Mouse (Mus musculus): Measurements from ENCODE around the gene Lmtk3. TPM values are rescaled to one million over a fixed set of nuclear protein-coding genes. Genes with fewer than 3 reads are reported as not detected.

Gene Lmtk3
- polyA plus RNA-seq, 1 experiment from 2014 or later = 3.4 TPM

- no peak overlapping the region for H3K9ac ChIP-seq (replicated peaks)
- H3K27me3 ChIP-seq = no peaks in the 10 kb centered on the region
- WGBS = 52% methylated on average over 11 of the region's 11 CpGs
- H3K4me2 ChIP-seq = no peak overlapping the region
- peaks cover 81% of the 10 kb centered on the region for H3K36me3 ChIP-seq
- ATAC-seq (ENCODE audit: insufficient number of reproducible peaks, insufficient read depth, low FRiP score, low TSS enrichment, low read depth) = no peak
- no peak overlapping the region for H3K27ac ChIP-seq
- H3K4me1 ChIP-seq (replicated peaks) = peaks cover 13% of the 10 kb centered on the region
- H3K4me3 ChIP-seq (replicated peaks) = no peak overlapping the region
- no peaks in the 10 kb centered on the region for H3K9me3 ChIP-seq
Measured at GRCm38 (mm10) chr7:45808471-45808870, 24.9 kb downstream of the Lmtk3 start.

- 85% methylated on average over 14 of the region's 14 CpGs for WGBS
- Histone ChIP-seq H3K4me3 (replicated peaks) (no peak overlapping the region), H3K4me2 (no peak overlapping the region), H3K36me3 (peaks cover 73% of the 10 kb centered on the region), H3K4me1 (replicated peaks) (peaks cover 13% of the 10 kb centered on the region), H3K9ac (replicated peaks) (no peak overlapping the region), H3K9me3 (no peaks in the 10 kb centered on the region), H3K27me3 (no peaks in the 10 kb centered on the region), H3K27ac (no peak overlapping the region)
- ATAC-seq (ENCODE audit: insufficient number of reproducible peaks, insufficient read depth, low FRiP score, low TSS enrichment, low read depth) = no peak
Measured at GRCm38 (mm10) chr7:45809276-45810075, 25.9 kb downstream of the Lmtk3 start.

- Histone ChIP-seq H3K9ac (replicated peaks) (peak overlapping the region; percentile 99), H3K36me3 (peaks cover 51% of the 10 kb centered on the region), H3K27me3 (no peaks in the 10 kb centered on the region; the same call in 1 of the 2 replicates), H3K27ac (peak overlapping the region; percentile 100; the same call in 1 of the 2 replicates), H3K4me3 (replicated peaks) (peak overlapping the region; percentile 97), H3K9me3 (no peaks in the 10 kb centered on the region), H3K4me1 (replicated peaks) (peaks cover 26% of the 10 kb centered on the region), H3K4me2 (peak overlapping the region; percentile 79)
- no peak for ATAC-seq (ENCODE audit: insufficient number of reproducible peaks, insufficient read depth, low FRiP score, low TSS enrichment, low read depth)
- 84% methylated on average over 8 of the region's 8 CpGs for WGBS
Measured at GRCm38 (mm10) chr7:45812921-45813320, 29.4 kb downstream of the Lmtk3 start.

GRCm38 (mm10) chr7:45813787-45814779 lies 30.5 kb downstream of the Lmtk3 start, which contains the start of gene Cyth2:
Cyth2 (minus strand) TSS chr7:45814581.
- ATAC-seq (ENCODE audit: insufficient number of reproducible peaks, insufficient read depth, low FRiP score, low TSS enrichment, low read depth) = peak; percentile 98

GRCm38 (mm10) chr7:45814841-45815240 lies 31.3 kb downstream of the Lmtk3 start:
- Histone ChIP-seq H3K36me3 (peaks cover 32% of the 10 kb centered on the region), H3K9ac (replicated peaks) (no peak overlapping the region), H3K4me3 (replicated peaks) (peak overlapping the region; percentile 29), H3K4me1 (replicated peaks) (peaks cover 28% of the 10 kb centered on the region), H3K9me3 (no peaks in the 10 kb centered on the region), H3K27ac (no peak overlapping the region), H3K4me2 (peak overlapping the region; percentile 54), H3K27me3 (peaks cover 9% of the 10 kb centered on the region)
- 16% methylated on average over 5 of the region's 5 CpGs for WGBS
- ATAC-seq (ENCODE audit: insufficient number of reproducible peaks, insufficient read depth, low FRiP score, low TSS enrichment, low read depth) = no peak

More at GRCm38 (mm10) chr7:45813787-45814779, 30.5 kb downstream of the Lmtk3 start, which contains the start of gene Cyth2:
- Histone ChIP-seq H3K9me3 (no peaks in the 10 kb centered on the region), H3K4me2 (peak within 1 kb of the TSS; percentile 79), H3K27me3 (peaks cover 4% of the 10 kb centered on the region), H3K36me3 (peaks cover 39% of the 10 kb centered on the region), H3K27ac (peak within 1 kb of the TSS; percentile 100), H3K9ac (replicated peaks) (peak within 1 kb of the TSS; percentile 99), H3K4me3 (replicated peaks) (peak within 1 kb of the TSS; percentile 97), H3K4me1 (replicated peaks) (peaks cover 26% of the 10 kb centered on the region)
- under 1% methylated on average over 88 of the region's 92 CpGs for WGBS

- no peak overlapping the region for H3K4me3 ChIP-seq (replicated peaks)
- peaks cover 30% of the 10 kb centered on the region for H3K4me1 ChIP-seq (replicated peaks)
- peaks cover 26% of the 10 kb centered on the region for H3K36me3 ChIP-seq
- peaks cover 15% of the 10 kb centered on the region for H3K27me3 ChIP-seq
- WGBS = 52% methylated on average over 10 of the region's 10 CpGs
- no peak for ATAC-seq (ENCODE audit: insufficient number of reproducible peaks, insufficient read depth, low FRiP score, low TSS enrichment, low read depth)
- H3K9ac ChIP-seq (replicated peaks) = 0 out of 2 replicates have a peak overlapping the region, but pooled peaks have one; percentile 18
- no peaks in the 10 kb centered on the region for H3K9me3 ChIP-seq
- no peak overlapping the region for H3K27ac ChIP-seq
- H3K4me2 ChIP-seq = peak overlapping the region; percentile 54
Measured at GRCm38 (mm10) chr7:45815323-45815983, 31.9 kb downstream of the Lmtk3 start.

GRCm38 (mm10) chr7:45815984-45816351 lies 32.4 kb downstream of the Lmtk3 start:
- Histone ChIP-seq H3K27ac (no peak overlapping the region), H3K27me3 (peaks cover 16% of the 10 kb centered on the region), H3K9me3 (no peaks in the 10 kb centered on the region), H3K9ac (replicated peaks) (no peak overlapping the region), H3K4me1 (replicated peaks) (peaks cover 30% of the 10 kb centered on the region), H3K4me2 (0 out of 2 replicates have a peak overlapping the region, but pooled peaks have one; percentile 54), H3K36me3 (peaks cover 21% of the 10 kb centered on the region), H3K4me3 (replicated peaks) (no peak overlapping the region)
- no peak for ATAC-seq (ENCODE audit: insufficient number of reproducible peaks, insufficient read depth, low FRiP score, low TSS enrichment, low read depth)
- 56% methylated on average over 2 of the region's 2 CpGs for WGBS

GRCm38 (mm10) chr7:45819843-45820242 lies 36.3 kb downstream of the Lmtk3 start:
- peaks cover 26% of the 10 kb centered on the region for H3K36me3 ChIP-seq
- H3K4me1 ChIP-seq (replicated peaks) = peaks cover 15% of the 10 kb centered on the region
- 9% methylated on average over 25 of the region's 25 CpGs for WGBS
- peaks cover 16% of the 10 kb centered on the region for H3K27me3 ChIP-seq
- no peak for ATAC-seq (ENCODE audit: insufficient number of reproducible peaks, insufficient read depth, low FRiP score, low TSS enrichment, low read depth)
- H3K9me3 ChIP-seq = no peaks in the 10 kb centered on the region
- peak overlapping the region; percentile 40; the same call in 1 of the 2 replicates for H3K9ac ChIP-seq (replicated peaks)
- H3K4me2 ChIP-seq = peak overlapping the region; percentile 47
- peak overlapping the region; percentile 29 for H3K4me3 ChIP-seq (replicated peaks)
- H3K27ac ChIP-seq = no peak overlapping the region

- no peak overlapping the region for H3K27ac ChIP-seq
- H3K4me2 ChIP-seq = no peak overlapping the region
- no peaks in the 10 kb centered on the region for H3K9me3 ChIP-seq
- H3K27me3 ChIP-seq = peaks cover 16% of the 10 kb centered on the region
- ATAC-seq (ENCODE audit: insufficient number of reproducible peaks, insufficient read depth, low FRiP score, low TSS enrichment, low read depth) = no peak
- H3K4me3 ChIP-seq (replicated peaks) = no peak overlapping the region
- peaks cover 36% of the 10 kb centered on the region for H3K36me3 ChIP-seq
- no peak overlapping the region for H3K9ac ChIP-seq (replicated peaks)
- 0 out of 2 replicates have a peak, but pooled peaks cover 4% of the 10 kb centered on the region for H3K4me1 ChIP-seq (replicated peaks)
Measured at GRCm38 (mm10) chr7:45820913-45821312, 37.4 kb downstream of the Lmtk3 start.

GRCm38 (mm10) chr7:45824598-45824997 lies 41.1 kb downstream of the Lmtk3 start, which contains the start of gene Kcnj14:
Kcnj14 (minus strand) TSS chr7:45824782.
- no peak within 1 kb of the TSS for H3K9ac ChIP-seq (replicated peaks)

More at GRCm38 (mm10) chr7:45824598-45824997, 41.1 kb downstream of the Lmtk3 start, which contains the start of gene Kcnj14:
- peaks cover 6% of the 10 kb centered on the region for H3K4me1 ChIP-seq (replicated peaks)
- no peak within 1 kb of the TSS for H3K27ac ChIP-seq
- no peaks in the 10 kb centered on the region for H3K9me3 ChIP-seq
- H3K4me2 ChIP-seq = no peak within 1 kb of the TSS
- no peak for ATAC-seq (ENCODE audit: insufficient number of reproducible peaks, insufficient read depth, low FRiP score, low TSS enrichment, low read depth)
- H3K27me3 ChIP-seq = peaks cover 10% of the 10 kb centered on the region
- H3K4me3 ChIP-seq (replicated peaks) = no peak within 1 kb of the TSS
- peaks cover 72% of the 10 kb centered on the region for H3K36me3 ChIP-seq
- 70% methylated on average over 7 of the region's 7 CpGs for WGBS

Data from limb, embryonic 12.5 days (tissue).